Mouse (Mus musculus) liver, embryonic 15.5 days (tissue): ENCODE data around the gene Nynrin. TPM values are rescaled to one million over a fixed set of nuclear protein-coding genes. Genes with fewer than 3 reads are reported as not detected.
A peak's percentile ranks its signal among the peaks of the same experiment; 100 is the strongest.

Source experiments
- ATAC-seq: fragments of 200-750 bp; cut with Nextera tagmentation; 2 replicates; pipeline ENCODE4 v1.8.0; 2017; ENCODE audit warnings: moderate number of reproducible peaks, mild to moderate bottlenecking, moderate library complexity; ENCODE audit not compliant: insufficient read depth
- H3K27ac ChIP-seq: fragments of 300-500 bp; sonication (generic); replicated peaks from 2 replicates; pipeline ENCODE4 v1.5.1; 2015; ENCODE audit warnings: mild to moderate bottlenecking, inconsistent platforms
- H3K27me3 ChIP-seq: fragments of 300-500 bp; sonication (generic); 2 replicates; pipeline ENCODE4 v1.6.1; 2015; ENCODE audit warnings: mild to moderate bottlenecking, inconsistent platforms
- H3K36me3 ChIP-seq: fragments of 300-500 bp; sonication (generic); replicated peaks from 2 replicates; pipeline ENCODE4 v1.6.1; 2015; ENCODE audit warnings: moderate library complexity, mild to moderate bottlenecking, inconsistent platforms
- H3K4me1 ChIP-seq: fragments of 300-500 bp; sonication (generic); replicated peaks from 2 replicates; pipeline ENCODE4 v1.6.1; 2015; ENCODE audit warnings: inconsistent platforms
- H3K4me2 ChIP-seq: fragments of 300-500 bp; sonication (generic); 2 replicates; pipeline ENCODE4 v1.6.1; 2015; ENCODE audit warnings: moderate library complexity, mild to moderate bottlenecking, inconsistent platforms
- H3K4me3 ChIP-seq: fragments of 300-500 bp; sonication (generic); replicated peaks from 2 replicates; pipeline ENCODE4 v1.5.1; 2015; ENCODE audit warnings: mild to moderate bottlenecking, inconsistent platforms
- H3K9ac ChIP-seq: fragments of 300-500 bp; sonication (generic); 2 replicates; pipeline ENCODE4 v1.6.1; 2015; ENCODE audit warnings: moderate library complexity, mild to moderate bottlenecking, inconsistent platforms
- H3K9me3 ChIP-seq: fragments of 300-500 bp; sonication (generic); replicated peaks from 2 replicates; pipeline ENCODE4 v1.6.1; 2016; ENCODE audit warnings: inconsistent platforms
- WGBS: fragments of 180-500 bp; shearing (Covaris S2); methylation state at CpG from one replicate; pipeline ENCODE4 v1.1.7; 2015; ENCODE audit warnings: mixed read lengths; ENCODE audit not compliant: insufficient replicate concordance; 5-methylcytosine and 5-hydroxymethylcytosine counted together
- polyA plus RNA-seq: library from polyadenylated mRNA; unstranded; fragments of >200 nt; fragmentation: Nextera tagmentation; extraction: Ambion mirVana; gene quantifications from 2 replicates; pipeline ENCODE4 v1.2.1, GENCODE M21; 2015

Nynrin gene
- polyA plus RNA-seq, 1 experiment from 2014 or later, result 2.0 TPM

- H3K4me3 ChIP-seq, result peak overlapping the region; percentile 26
- no peak for ATAC-seq
- no peaks in the 10 kb centered on the region for H3K36me3 ChIP-seq
- no peak overlapping the region for H3K9ac ChIP-seq
- no peak overlapping the region for H3K27ac ChIP-seq
- H3K9me3 ChIP-seq, result no peaks in the 10 kb centered on the region
- peaks cover 89% of the 10 kb centered on the region for H3K27me3 ChIP-seq
- H3K4me2 ChIP-seq, result peak overlapping the region; percentile 76
- peaks cover 23% of the 10 kb centered on the region for H3K4me1 ChIP-seq
- WGBS, result under 1% methylated on average over 28 of the region's 37 CpGs
These were observed 28.4 kb upstream of the Nynrin start for GRCm38 (mm10) chr14:55825216-55826051.

- Histone ChIP-seq H3K9me3 (no peaks in the 10 kb centered on the region), H3K36me3 (no peaks in the 10 kb centered on the region), H3K4me1 (peaks cover 23% of the 10 kb centered on the region), H3K4me3 (no peak overlapping the region), H3K9ac (no peak overlapping the region), H3K4me2 (peak overlapping the region; percentile 76; the same call in 1 of the 2 replicates), H3K27me3 (peaks cover 89% of the 10 kb centered on the region), H3K27ac (no peak overlapping the region)
- WGBS, result 12% methylated on average over 15 of the region's 15 CpGs
- ATAC-seq, result no peak
These were observed 27.7 kb upstream of the Nynrin start for GRCm38 (mm10) chr14:55826142-55826541.

- WGBS, result 24% methylated on average over 41 of the region's 41 CpGs
These were observed 27.1 kb upstream of the Nynrin start for GRCm38 (mm10) chr14:55826551-55827340.

GRCm38 (mm10) chr14:55828716-55829263 lies 25.0 kb upstream of the Nynrin start:
- peaks cover 71% of the 10 kb centered on the region for H3K27me3 ChIP-seq
- no peak for ATAC-seq

More at GRCm38 (mm10) chr14:55826551-55827340, 27.1 kb upstream of the Nynrin start:
- H3K27ac ChIP-seq, result no peak overlapping the region
- H3K4me3 ChIP-seq, result no peak overlapping the region
- no peak for ATAC-seq
- H3K36me3 ChIP-seq, result no peaks in the 10 kb centered on the region
- H3K9ac ChIP-seq, result no peak overlapping the region
- H3K27me3 ChIP-seq, result peaks cover 89% of the 10 kb centered on the region
- H3K9me3 ChIP-seq, result no peaks in the 10 kb centered on the region
- peak overlapping the region; percentile 76; the same call in 1 of the 2 replicates for H3K4me2 ChIP-seq
- H3K4me1 ChIP-seq, result peaks cover 23% of the 10 kb centered on the region

GRCm38 (mm10) chr14:55829854-55830253 lies 24.0 kb upstream of the Nynrin start:
- H3K27me3 ChIP-seq, result peaks cover 60% of the 10 kb centered on the region
- no peak for ATAC-seq
- 75% methylated on average over 16 of the region's 16 CpGs for WGBS

More at GRCm38 (mm10) chr14:55828716-55829263, 25.0 kb upstream of the Nynrin start:
- H3K4me2 ChIP-seq, result no peak overlapping the region
- no peaks in the 10 kb centered on the region for H3K36me3 ChIP-seq
- H3K27ac ChIP-seq, result no peak overlapping the region
- H3K9me3 ChIP-seq, result no peaks in the 10 kb centered on the region
- no peak overlapping the region for H3K4me3 ChIP-seq
- WGBS, result 33% methylated on average over 3 of the region's 3 CpGs
- peaks cover 10% of the 10 kb centered on the region for H3K4me1 ChIP-seq
- no peak overlapping the region for H3K9ac ChIP-seq

GRCm38 (mm10) chr14:55830331-55830730 lies 23.5 kb upstream of the Nynrin start:
- H3K36me3 ChIP-seq, result no peaks in the 10 kb centered on the region
- H3K4me3 ChIP-seq, result no peak overlapping the region
- WGBS, result 53% methylated on average over 4 of the region's 4 CpGs
- H3K9ac ChIP-seq, result no peak overlapping the region
- H3K4me1 ChIP-seq, result peaks cover 2% of the 10 kb centered on the region; the same call in 1 of the 2 replicates
- H3K9me3 ChIP-seq, result no peaks in the 10 kb centered on the region
- no peak overlapping the region for H3K27ac ChIP-seq
- peaks cover 55% of the 10 kb centered on the region for H3K27me3 ChIP-seq
- no peak for ATAC-seq
- H3K4me2 ChIP-seq, result no peak overlapping the region

More at GRCm38 (mm10) chr14:55829854-55830253, 24.0 kb upstream of the Nynrin start:
- no peaks in the 10 kb centered on the region for H3K36me3 ChIP-seq
- no peaks in the 10 kb centered on the region for H3K9me3 ChIP-seq
- H3K4me1 ChIP-seq, result peaks cover 4% of the 10 kb centered on the region; the same call in 1 of the 2 replicates
- H3K9ac ChIP-seq, result no peak overlapping the region
- no peak overlapping the region for H3K27ac ChIP-seq
- H3K4me3 ChIP-seq, result no peak overlapping the region
- H3K4me2 ChIP-seq, result no peak overlapping the region

GRCm38 (mm10) chr14:55833126-55833525 lies 20.7 kb upstream of the Nynrin start:
- H3K9me3 ChIP-seq, result no peaks in the 10 kb centered on the region
- no peaks in the 10 kb centered on the region for H3K36me3 ChIP-seq
- no peaks in the 10 kb centered on the region for H3K4me1 ChIP-seq
- no peak overlapping the region for H3K9ac ChIP-seq
- H3K27me3 ChIP-seq, result peaks cover 27% of the 10 kb centered on the region
- ATAC-seq, result no peak
- H3K4me3 ChIP-seq, result no peak overlapping the region
- H3K4me2 ChIP-seq, result no peak overlapping the region
- no peak overlapping the region for H3K27ac ChIP-seq
- WGBS, result 59% methylated on average over 4 of the region's 4 CpGs

- H3K9me3 ChIP-seq, result no peaks in the 10 kb centered on the region
- no peak overlapping the region for H3K27ac ChIP-seq
- ATAC-seq, result no peak
- no peak overlapping the region for H3K4me2 ChIP-seq
- no peaks in the 10 kb centered on the region for H3K36me3 ChIP-seq
- H3K4me3 ChIP-seq, result no peak overlapping the region
- 58% methylated on average over 5 of the region's 5 CpGs for WGBS
- H3K9ac ChIP-seq, result no peak overlapping the region
- no peaks in the 10 kb centered on the region; the same call in 1 of the 2 replicates for H3K4me1 ChIP-seq
- peaks cover 10% of the 10 kb centered on the region; the same call in 1 of the 2 replicates for H3K27me3 ChIP-seq
These were observed 18.8 kb upstream of the Nynrin start for GRCm38 (mm10) chr14:55834808-55835533.

- 62% methylated on average over 5 of the region's 5 CpGs for WGBS
- no peak overlapping the region for H3K9ac ChIP-seq
- 0 out of 2 replicates have a peak, but pooled peaks have one; percentile 28 for ATAC-seq
- H3K4me3 ChIP-seq, result no peak overlapping the region
- no peaks in the 10 kb centered on the region for H3K27me3 ChIP-seq
- H3K9me3 ChIP-seq, result no peaks in the 10 kb centered on the region
- H3K36me3 ChIP-seq, result no peaks in the 10 kb centered on the region
- no peaks in the 10 kb centered on the region; the same call in 1 of the 2 replicates for H3K4me1 ChIP-seq
- no peak overlapping the region for H3K4me2 ChIP-seq
- no peak overlapping the region for H3K27ac ChIP-seq
These were observed 15.5 kb upstream of the Nynrin start for GRCm38 (mm10) chr14:55838312-55838711.

- Histone ChIP-seq H3K9me3 (no peaks in the 10 kb centered on the region), H3K4me2 (no peak overlapping the region), H3K27me3 (no peaks in the 10 kb centered on the region), H3K4me1 (no peaks in the 10 kb centered on the region; the same call in 1 of the 2 replicates), H3K4me3 (no peak overlapping the region), H3K36me3 (no peaks in the 10 kb centered on the region), H3K9ac (no peak overlapping the region), H3K27ac (no peak overlapping the region)
- ATAC-seq, result no peak
- WGBS, result 55% methylated on average over 4 of the region's 4 CpGs
These were observed 15.1 kb upstream of the Nynrin start for GRCm38 (mm10) chr14:55838740-55839139.
